ENCODE assay signal across 9 mouse cellular contexts in genomic region chr6:3509782-3510181, GRCm38 (mm10). TPM values are rescaled to one million over a fixed set of nuclear protein-coding genes. Genes with fewer than 3 reads are reported as not detected.
DNase-seq lines count a peak whose midpoint lies in the region; ATAC-seq and TF ChIP-seq lines count a peak whose summit lies in the region.
"Had no signal": no experiment of that assay in that cellular context is flagged by ENCODE, and none has a peak within 500 bp of the region (broad histone marks: within the 10 kb centered on the region; RNA-seq: fewer than 3 reads in every experiment).

No protein-coding gene starts in this region.

- TF ChIP-seq CTCF in heart, postnatal 0 days (IDR thresholded peaks at IDR 0.05; ENCODE audit: low read depth) = peak; percentile 66
- TF ChIP-seq CTCF in intestine, postnatal 0 days (IDR thresholded peaks at IDR 0.05; ENCODE audit: low read depth) = peak; percentile 74
- TF ChIP-seq CTCF in thymus, adult 2 months (IDR thresholded peaks at IDR 0.05; ENCODE audit: borderline replicate concordance, control insufficient read depth, extremely low read depth, insufficient read depth, low read length, poor library complexity) = no peak

- no peaks in the 10 kb centered on the region for H3K4me1 ChIP-seq in heart, postnatal 0 days (ENCODE audit: control insufficient read depth, insufficient read depth)
- no peaks in the 10 kb centered on the region for H3K4me1 ChIP-seq in intestine, postnatal 0 days (replicated peaks; ENCODE audit: control insufficient read depth, insufficient read depth, low read length)
- 0 out of 2 replicates have a peak, but pooled peaks cover 2% of the 10 kb centered on the region for H3K4me1 ChIP-seq in stomach, embryonic 16.5 days (ENCODE audit: control insufficient read depth, insufficient read depth, low read length)
- H3K4me1 ChIP-seq in thymus, adult 2 months (replicated peaks; ENCODE audit: control insufficient read depth, insufficient read depth, low read length) = no peaks in the 10 kb centered on the region

- H3K4me3 ChIP-seq in heart, postnatal 0 days (ENCODE audit: low read depth, low read length) = no peak overlapping the region
- no peak overlapping the region for H3K4me3 ChIP-seq in intestine, postnatal 0 days (ENCODE audit: low read depth, low read length)
- H3K4me3 ChIP-seq in stomach, embryonic 16.5 days (replicated peaks; ENCODE audit: low read length) = no peak overlapping the region
- H3K4me3 ChIP-seq in thymus, adult 2 months (ENCODE audit: control insufficient read depth, insufficient read depth, low read length) = no peak overlapping the region
- H3K4me3 ChIP-seq: liver, embryonic 13.5 days had no signal

- H3K9ac ChIP-seq in heart, postnatal 0 days (replicated peaks; ENCODE audit: low read depth, low read length) = no peak overlapping the region
- no peak overlapping the region for H3K9ac ChIP-seq in intestine, postnatal 0 days (ENCODE audit: low read depth, low read length)
- H3K9ac ChIP-seq in stomach, embryonic 16.5 days (ENCODE audit: low read length) = no peak overlapping the region
- H3K9ac ChIP-seq: liver, embryonic 13.5 days had no signal

- H3K36me3 ChIP-seq in heart, postnatal 0 days (replicated peaks; ENCODE audit: control insufficient read depth, insufficient read depth, low read length) = no peaks in the 10 kb centered on the region; the same call in 1 of the 2 replicates
- H3K36me3 ChIP-seq in intestine, postnatal 0 days (ENCODE audit: control insufficient read depth, insufficient read depth) = no peaks in the 10 kb centered on the region
- H3K36me3 ChIP-seq in stomach, embryonic 16.5 days (ENCODE audit: control insufficient read depth, insufficient read depth, low read length) = no peaks in the 10 kb centered on the region
- H3K36me3 ChIP-seq in thymus, adult 2 months (ENCODE audit: control insufficient read depth, insufficient read depth, low read length) = no peaks in the 10 kb centered on the region
- H3K36me3 ChIP-seq: liver, embryonic 13.5 days had no signal

- H3K27me3 ChIP-seq in heart, postnatal 0 days (ENCODE audit: control insufficient read depth, insufficient read depth, low read length) = no peaks in the 10 kb centered on the region
- H3K27me3 ChIP-seq in intestine, postnatal 0 days (replicated peaks; ENCODE audit: control insufficient read depth, insufficient read depth, low read length) = no peaks in the 10 kb centered on the region
- no peaks in the 10 kb centered on the region for H3K27me3 ChIP-seq in stomach, embryonic 16.5 days (ENCODE audit: control insufficient read depth, insufficient read depth, low read length)
- H3K27me3 ChIP-seq in thymus, adult 2 months (ENCODE audit: control insufficient read depth, insufficient read depth, low read length) = no peaks in the 10 kb centered on the region
- H3K27me3 ChIP-seq: liver, embryonic 13.5 days had no signal

- no peak overlapping the region for H3K27ac ChIP-seq in heart, postnatal 0 days (ENCODE audit: low read depth)
- no peak overlapping the region for H3K27ac ChIP-seq in intestine, postnatal 0 days (ENCODE audit: low read depth, low read length)
- no peak overlapping the region for H3K27ac ChIP-seq in stomach, embryonic 16.5 days (ENCODE audit: low read length)
- H3K27ac ChIP-seq in thymus, adult 2 months (ENCODE audit: control insufficient read depth, insufficient read depth, low read length) = no peak overlapping the region
- H3K27ac ChIP-seq: liver, embryonic 13.5 days had no signal

- intact Hi-C loops in heart, postnatal 25 days (cut with DNase I) = loop anchor here (5.0 kb wide), 2 partner anchors 238 to 1038 kb away; no protein-coding TSS in a partner anchor

- H3K9me3 ChIP-seq in heart, postnatal 0 days (replicated peaks; ENCODE audit: control insufficient read depth, low read length) = no peaks in the 10 kb centered on the region
- no peaks in the 10 kb centered on the region for H3K9me3 ChIP-seq in intestine, postnatal 0 days (ENCODE audit: control insufficient read depth)
- H3K9me3 ChIP-seq in stomach, embryonic 16.5 days (replicated peaks; ENCODE audit: control insufficient read depth, low read length) = no peaks in the 10 kb centered on the region
- H3K9me3 ChIP-seq: liver, embryonic 13.5 days had no signal

- no peak overlapping the region for H3K4me2 ChIP-seq in heart, postnatal 0 days (ENCODE audit: low read depth, low read length)
- no peak overlapping the region for H3K4me2 ChIP-seq in intestine, postnatal 0 days (replicated peaks; ENCODE audit: low read depth)
- no peak overlapping the region for H3K4me2 ChIP-seq in stomach, embryonic 16.5 days (ENCODE audit: low read depth, low read length)
- H3K4me2 ChIP-seq: liver, embryonic 13.5 days had no signal

- TF ChIP-seq EP300 in heart, postnatal 0 days (IDR thresholded peaks at IDR 0.05; ENCODE audit: low read depth) = no peak

- DNase-seq in heart, postnatal 0 days (ENCODE audit: low spot score) = peak; percentile 59
- no peak for DNase-seq in heart, postnatal 25 days (ENCODE audit: low spot score)
- peak; percentile 58 for DNase-seq in CD4-positive, CD25-positive, alpha-beta regulatory T cell, adult 2 months (ENCODE audit: low read depth, low spot score)
- DNase-seq in c-Kit-positive CD71-negative TER-119-negative erythroid progenitor cells, embryonic 14.5 days (ENCODE audit: low read depth) = peak; percentile 34
- no peak for DNase-seq in right cerebral cortex, postnatal 36 days (ENCODE audit: low spot score in 2 of 2)
- DNase-seq in thymus, adult 2 months = no peak
- DNase-seq: liver, embryonic 13.5 days had no signal

- WGBS in heart, postnatal 0 days = 17% methylated on average over 2 of the region's 2 CpGs
- 10% methylated on average over 2 of the region's 2 CpGs for WGBS in intestine, postnatal 0 days
- 11% methylated on average over 2 of the region's 2 CpGs for whole genome bisulfite sequencing in stomach, embryonic 16.5 days
- WGBS in thymus, adult 2 months = 40% methylated on average over 2 of the region's 2 CpGs

- no peak for ATAC-seq in heart, postnatal 0 days (ENCODE audit: insufficient read depth, low read depth)
- ATAC-seq in intestine, postnatal 0 days = peak; percentile 69
- peak; percentile 58; the same call in 1 of the 2 replicates for ATAC-seq in stomach, embryonic 16.5 days (ENCODE audit: insufficient read depth, low FRiP score)

- no peak for TF ChIP-seq POLR2A in thymus, adult 2 months (IDR thresholded peaks at IDR 0.05; ENCODE audit: control insufficient read depth, extremely low read depth, insufficient read depth, low read length, poor library complexity)

RNA-seq across cellular contexts. Expression of gene Vps50, which starts 11.6 kb away (rescaled TPM):
- 10.3 and 39.6 TPM in 2 replicates for total RNA-seq in heart, postnatal 0 days (2014; rRNA removed; ENCODE audit: low replicate concordance)
- 14.3 and 14.9 TPM in 2 replicates for polyA plus RNA-seq in heart, postnatal 0 days (2015; fragmentation: Nextera tagmentation; extraction: Ambion mirVana)
- 10 to 100 TPM; 14.3 to 15.0 TPM for total RNA-seq in heart, postnatal 25 days (2021)
- 18.4 and 19.9 TPM in 2 replicates for polyA plus RNA-seq in intestine, postnatal 0 days (2015; fragmentation: Nextera tagmentation; extraction: Ambion mirVana)
- polyA plus RNA-seq in stomach, embryonic 16.5 days (2015; fragmentation: Nextera tagmentation; extraction: Ambion mirVana) = 27.6 and 30.8 TPM in 2 replicates
- 3.2 and 4.0 TPM in 2 replicates for polyA plus RNA-seq in thymus, adult 2 months (2012; rRNA removed)

RNA-seq across cellular contexts. Expression of gene Hepacam2, which starts 11.7 kb away (rescaled TPM):
- not detected in 2 replicates for total RNA-seq in heart, postnatal 0 days (2014; rRNA removed; ENCODE audit: low replicate concordance)
- polyA plus RNA-seq in heart, postnatal 0 days (2015; fragmentation: Nextera tagmentation; extraction: Ambion mirVana) = 0.10 TPM in 1 of 2 replicates, not detected in the other
- under 1 TPM; 0.26 to 0.28 TPM for total RNA-seq in heart, postnatal 25 days (2021)
- polyA plus RNA-seq in intestine, postnatal 0 days (2015; fragmentation: Nextera tagmentation; extraction: Ambion mirVana) = 16.4 and 19.5 TPM in 2 replicates
- polyA plus RNA-seq in stomach, embryonic 16.5 days (2015; fragmentation: Nextera tagmentation; extraction: Ambion mirVana) = 3.2 and 3.6 TPM in 2 replicates
- polyA plus RNA-seq in thymus, adult 2 months (2012; rRNA removed) = 3.0 and 4.4 TPM in 2 replicates
- polyA plus RNA-seq: liver, embryonic 13.5 days had no signal

Comparison
In these comparisons a context has a peak if more than half of its experiments do, and no peak if none do; other contexts are left out.
1. DNase-seq: peak in heart, postnatal 0 days (single experiment), CD4-positive, CD25-positive, alpha-beta regulatory T cell, adult 2 months (single experiment) and c-Kit-positive CD71-negative TER-119-negative erythroid progenitor cells, embryonic 14.5 days (single experiment); none in heart, postnatal 25 days (single experiment), right cerebral cortex, postnatal 36 days (0 of 2) and thymus, adult 2 months (single experiment).